Mouse (Mus musculus) E14TG2a.4 (cell line): ENCODE results near the gene Gm2310.

ENCODE experiments used
- CTCF ChIP-seq: conservative IDR thresholded peaks from 2 replicates; pipeline ENCODE4 v1.5.1; 2014; ENCODE audit warnings: low read length
- NANOG ChIP-seq: IDR thresholded peaks from 2 replicates; pipeline ENCODE4 v1.6.1; 2014; ENCODE audit warnings: borderline replicate concordance, low read length, mixed read lengths

- TF ChIP-seq CTCF = no peak
- no peak for TF ChIP-seq NANOG
Measured at GRCm38 (mm10) chr15:8531201-8531600, 11.4 kb upstream of the Gm2310 start.
